Mouse (Mus musculus) olfactory bulb, adult 2 months (tissue): ENCODE results near the gene Slc25a41.

Source experiments
- CTCF ChIP-seq: fragments of 200-500 bp; IDR thresholded peaks from 2 replicates; pipeline ENCODE4 v1.5.1; 2012; ENCODE audit warnings: low read depth, mild to moderate bottlenecking, low read length, moderate library complexity; ENCODE audit not compliant: insufficient read depth
- POLR2A ChIP-seq: fragments of 200-500 bp; IDR thresholded peaks from 2 replicates; pipeline ENCODE4 v1.6.1; 2012; ENCODE audit warnings: mild to moderate bottlenecking, low read depth, low read length, moderate library complexity; ENCODE audit not compliant: insufficient read depth

DNA sequence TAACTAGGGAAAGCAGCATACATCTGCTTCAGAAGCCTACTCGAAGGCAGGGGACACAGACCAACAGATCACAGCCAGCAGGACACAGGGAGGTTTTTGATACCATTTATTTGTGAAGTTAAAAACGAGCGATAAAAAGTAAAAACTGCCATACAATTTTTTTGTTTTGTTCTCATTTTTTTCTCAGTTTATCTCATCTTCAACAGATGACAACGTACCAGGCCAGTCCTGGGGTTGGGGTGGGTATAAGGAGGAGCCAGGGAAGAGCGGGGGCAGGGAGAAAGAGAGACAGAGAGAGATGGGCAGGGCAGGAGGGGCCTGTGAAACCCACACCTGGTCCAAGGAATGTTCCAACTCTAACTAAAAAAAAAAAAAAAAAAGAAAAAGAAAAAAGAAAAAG is 20.5 kb downstream of the Slc25a41 start:
- TF ChIP-seq POLR2A (no peak), CTCF (no peak)
